Mouse (Mus musculus) small intestine, adult 2 months (tissue): ENCODE data around the gene Cbarp.

Experiments used
- CTCF ChIP-seq: fragments of 200-500 bp; IDR thresholded peaks from 2 replicates; pipeline ENCODE4 v1.5.1; 2012; ENCODE audit warnings: low read depth, mild to moderate bottlenecking, control low read depth, inconsistent platforms, low read length, moderate library complexity, mixed read lengths; ENCODE audit not compliant: insufficient replicate concordance, insufficient read length; ENCODE audit errors: extremely low read depth
- POLR2A ChIP-seq: fragments of 200-500 bp; IDR thresholded peaks from 2 replicates; pipeline ENCODE4 v1.6.1; 2012; ENCODE audit warnings: low read depth, mild to moderate bottlenecking, control low read depth, inconsistent platforms, low read length, moderate library complexity

GRCm38 (mm10) chr10:80144159-80144558, 3.5 kb upstream of the Cbarp start:
- TF ChIP-seq POLR2A (no peak), CTCF (no peak)
